Mouse (Mus musculus) embryonic fibroblast, embryonic 13.5 days (primary cell): Measurements from ENCODE around the gene Ctbs.

Experiments used
- CTCF ChIP-seq: IDR thresholded peaks from 2 replicates; pipeline ENCODE4 v1.5.1; 2011; ENCODE audit warnings: mild to moderate bottlenecking, control low read depth, low read length, moderate library complexity, borderline replicate concordance; ENCODE audit not compliant: insufficient read depth
- POLR2A ChIP-seq: IDR thresholded peaks from 2 replicates; pipeline ENCODE4 v1.6.1; 2011; ENCODE audit warnings: low read depth, mild to moderate bottlenecking, control low read depth, low read length, moderate library complexity

GRCm38 (mm10) chr3:146447156-146447555 lies 2.4 kb upstream of the Ctbs start:
- TF ChIP-seq CTCF = no peak
- no peak for TF ChIP-seq POLR2A
